Mouse (Mus musculus) small intestine, adult 2 months (tissue): ENCODE measurements around the gene Gabpb1.

Experiments
- CTCF ChIP-seq: fragments of 200-500 bp; IDR thresholded peaks from 2 replicates; pipeline ENCODE4 v1.5.1; 2012; ENCODE audit warnings: low read depth, mild to moderate bottlenecking, control low read depth, inconsistent platforms, low read length, moderate library complexity, mixed read lengths; ENCODE audit not compliant: insufficient replicate concordance, insufficient read length; ENCODE audit errors: extremely low read depth
- POLR2A ChIP-seq: fragments of 200-500 bp; IDR thresholded peaks from 2 replicates; pipeline ENCODE4 v1.6.1; 2012; ENCODE audit warnings: low read depth, mild to moderate bottlenecking, control low read depth, inconsistent platforms, low read length, moderate library complexity

DNA sequence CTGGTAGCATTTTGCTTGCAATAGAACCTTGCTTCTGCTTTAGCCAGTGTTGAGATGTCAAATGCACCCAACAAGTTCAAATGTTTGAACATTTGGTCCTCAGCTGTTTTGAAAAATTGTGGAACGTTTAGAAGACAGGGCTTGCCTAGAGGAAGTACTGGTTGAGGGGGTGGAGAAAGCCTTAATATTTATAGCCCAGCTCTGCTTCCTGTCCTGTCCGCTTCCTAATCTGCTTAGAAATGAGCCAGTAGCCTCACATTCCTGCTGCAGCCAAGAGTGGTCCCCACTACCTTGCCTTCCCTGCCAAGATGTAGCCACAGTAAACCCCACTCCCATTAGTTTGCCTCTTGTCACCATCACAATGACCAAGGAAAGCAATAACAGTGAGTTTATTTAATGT lies 6.2 kb upstream of the Gabpb1 start:
- TF ChIP-seq POLR2A: no peak
- TF ChIP-seq CTCF: no peak
